Mouse (Mus musculus) heart, embryonic 10.5 days (tissue): Measurements from ENCODE around the gene Megf6. TPM values are rescaled to one million over a fixed set of nuclear protein-coding genes. Genes with fewer than 3 reads are reported as not detected.
A peak's percentile ranks its signal among the peaks of the same experiment; 100 is the strongest.

Experiments
- DNase-seq: peaks from one replicate; pipeline ENCODE4 v3.0.0-alpha.2; 2017; ENCODE audit warnings: low spot score
- H3K27ac ChIP-seq: fragments of 300-500 bp; sonication (generic); 2 replicates; pipeline ENCODE4 v1.5.1; 2016; ENCODE audit warnings: mild to moderate bottlenecking
- H3K27me3 ChIP-seq: fragments of 300-500 bp; sonication (generic); 2 replicates; pipeline ENCODE4 v1.6.1; 2016; ENCODE audit warnings: mild to moderate bottlenecking; ENCODE audit not compliant: poor library complexity, insufficient read depth, severe bottlenecking
- H3K36me3 ChIP-seq: fragments of 300-500 bp; sonication (generic); 2 replicates; pipeline ENCODE4 v1.6.1; 2016; ENCODE audit warnings: mild to moderate bottlenecking, moderate library complexity
- H3K4me1 ChIP-seq: fragments of 300-500 bp; sonication (generic); 2 replicates; pipeline ENCODE4 v1.6.1; 2016; ENCODE audit warnings: mild to moderate bottlenecking
- H3K4me3 ChIP-seq: fragments of 300-500 bp; sonication (generic); 2 replicates; pipeline ENCODE4 v1.5.1; 2016; ENCODE audit warnings: mild to moderate bottlenecking, moderate library complexity
- H3K9me3 ChIP-seq: fragments of 300-500 bp; sonication (generic); 2 replicates; pipeline ENCODE4 v1.6.1; 2016; ENCODE audit warnings: mild to moderate bottlenecking, moderate library complexity
- WGBS: fragments of 180-500 bp; shearing (Covaris S2); methylation state at CpG from one replicate; pipeline ENCODE4 v1.1.7; 2016; 5-methylcytosine and 5-hydroxymethylcytosine counted together
- polyA plus RNA-seq: library from polyadenylated mRNA; unstranded; fragments of >200 nt; fragmentation: Nextera tagmentation; extraction: Ambion mirVana; gene quantifications from 2 replicates; pipeline ENCODE4 v1.2.1, GENCODE M21; 2016

Megf6 gene
- polyA plus RNA-seq, 1 experiment from 2014 or later: 13.5 TPM

- H3K27me3 ChIP-seq: peaks cover 38% of the 10 kb centered on the region
- WGBS: 22% methylated on average over 5 of the region's 5 CpGs
- H3K4me3 ChIP-seq: no peak overlapping the region
- no peak overlapping the region for H3K27ac ChIP-seq
- no peak for DNase-seq
- H3K9me3 ChIP-seq: no peaks in the 10 kb centered on the region
- peaks cover 27% of the 10 kb centered on the region for H3K4me1 ChIP-seq
- no peaks in the 10 kb centered on the region for H3K36me3 ChIP-seq
Measured at GRCm38 (mm10) chr4:154167053-154167452, 3.5 kb upstream of the Megf6 start.

GRCm38 (mm10) chr4:154170021-154170420 is 509 bp upstream of the Megf6 start:
- Histone ChIP-seq H3K4me1 (peaks cover 37% of the 10 kb centered on the region), H3K4me3 (peak overlapping the region; percentile 76), H3K36me3 (no peaks in the 10 kb centered on the region), H3K27ac (no peak overlapping the region), H3K9me3 (no peaks in the 10 kb centered on the region), H3K27me3 (peaks cover 68% of the 10 kb centered on the region)
- DNase-seq: no peak
- WGBS: 2% methylated on average over 15 of the region's 15 CpGs

GRCm38 (mm10) chr4:154171151-154171930 is 811 bp downstream of the Megf6 start:
- H3K27ac ChIP-seq: peak overlapping the region; percentile 74
- WGBS: 1% methylated on average over 37 of the region's 37 CpGs
- H3K4me3 ChIP-seq: peak overlapping the region; percentile 76
- no peak for DNase-seq
- no peaks in the 10 kb centered on the region for H3K36me3 ChIP-seq
- H3K9me3 ChIP-seq: no peaks in the 10 kb centered on the region
- H3K4me1 ChIP-seq: peaks cover 42% of the 10 kb centered on the region
- peaks cover 81% of the 10 kb centered on the region for H3K27me3 ChIP-seq

GRCm38 (mm10) chr4:154171931-154172604 is 1.5 kb downstream of the Megf6 start:
- Histone ChIP-seq H3K9me3 (no peaks in the 10 kb centered on the region), H3K27ac (no peak overlapping the region), H3K4me3 (peak overlapping the region; percentile 76), H3K36me3 (no peaks in the 10 kb centered on the region), H3K4me1 (peaks cover 42% of the 10 kb centered on the region), H3K27me3 (peaks cover 84% of the 10 kb centered on the region)
- WGBS: 31% methylated on average over 13 of the region's 13 CpGs
- no peak for DNase-seq

- Histone ChIP-seq H3K36me3 (peaks cover 5% of the 10 kb centered on the region; the same call in 1 of the 2 replicates), H3K27me3 (peaks cover 44% of the 10 kb centered on the region), H3K9me3 (no peaks in the 10 kb centered on the region), H3K4me3 (no peak overlapping the region), H3K4me1 (peaks cover 13% of the 10 kb centered on the region), H3K27ac (no peak overlapping the region)
- no peak for DNase-seq
- WGBS: 64% methylated on average over 8 of the region's 8 CpGs
Measured at GRCm38 (mm10) chr4:154177257-154177656, 6.7 kb downstream of the Megf6 start.

GRCm38 (mm10) chr4:154181001-154181400 is 10.5 kb downstream of the Megf6 start:
- no peaks in the 10 kb centered on the region for H3K9me3 ChIP-seq
- H3K36me3 ChIP-seq: peaks cover 5% of the 10 kb centered on the region; the same call in 1 of the 2 replicates
- 83% methylated on average over 7 of the region's 7 CpGs for WGBS
- H3K4me3 ChIP-seq: no peak overlapping the region
- peaks cover 28% of the 10 kb centered on the region for H3K4me1 ChIP-seq
- peaks cover 12% of the 10 kb centered on the region for H3K27me3 ChIP-seq
- H3K27ac ChIP-seq: no peak overlapping the region
- DNase-seq: no peak

- no peak for DNase-seq
Measured at GRCm38 (mm10) chr4:154183566-154183965, 13.0 kb downstream of the Megf6 start.

GRCm38 (mm10) chr4:154185001-154185400 is 14.5 kb downstream of the Megf6 start:
- Histone ChIP-seq H3K27me3 (peaks cover 10% of the 10 kb centered on the region; the same call in 1 of the 2 replicates), H3K4me3 (no peak overlapping the region), H3K4me1 (peaks cover 39% of the 10 kb centered on the region), H3K27ac (peak overlapping the region; percentile 59; the same call in 1 of the 2 replicates), H3K9me3 (no peaks in the 10 kb centered on the region), H3K36me3 (no peaks in the 10 kb centered on the region)
- 62% methylated on average over 5 of the region's 5 CpGs for WGBS
- DNase-seq: no peak

More at GRCm38 (mm10) chr4:154183566-154183965, 13.0 kb downstream of the Megf6 start:
- Histone ChIP-seq H3K4me3 (no peak overlapping the region), H3K27me3 (peaks cover 9% of the 10 kb centered on the region; the same call in 1 of the 2 replicates), H3K4me1 (peaks cover 35% of the 10 kb centered on the region), H3K9me3 (no peaks in the 10 kb centered on the region), H3K27ac (no peak overlapping the region), H3K36me3 (peaks cover 5% of the 10 kb centered on the region; the same call in 1 of the 2 replicates)
- WGBS: 46% methylated on average over 5 of the region's 5 CpGs

- peaks cover 16% of the 10 kb centered on the region for H3K27me3 ChIP-seq
- H3K27ac ChIP-seq: peak overlapping the region; percentile 1
- H3K4me3 ChIP-seq: no peak overlapping the region
- H3K4me1 ChIP-seq: peaks cover 39% of the 10 kb centered on the region
- WGBS: 54% methylated on average over 11 of the region's 11 CpGs
- DNase-seq: no peak
- no peaks in the 10 kb centered on the region for H3K9me3 ChIP-seq
- no peaks in the 10 kb centered on the region for H3K36me3 ChIP-seq
Measured at GRCm38 (mm10) chr4:154186002-154186537, 15.5 kb downstream of the Megf6 start.

- Histone ChIP-seq H3K4me1 (peaks cover 30% of the 10 kb centered on the region), H3K27ac (0 out of 2 replicates have a peak overlapping the region, but pooled peaks have one; percentile 6), H3K9me3 (no peaks in the 10 kb centered on the region), H3K4me3 (no peak overlapping the region), H3K36me3 (no peaks in the 10 kb centered on the region), H3K27me3 (peaks cover 16% of the 10 kb centered on the region)
- DNase-seq: no peak
- 62% methylated on average over 8 of the region's 8 CpGs for WGBS
Measured at GRCm38 (mm10) chr4:154188948-154189347, 18.4 kb downstream of the Megf6 start.

GRCm38 (mm10) chr4:154197961-154198360 is 27.4 kb downstream of the Megf6 start:
- no peak for DNase-seq
- 49% methylated on average over 6 of the region's 6 CpGs for WGBS
- Histone ChIP-seq H3K9me3 (no peaks in the 10 kb centered on the region), H3K4me3 (no peak overlapping the region), H3K36me3 (no peaks in the 10 kb centered on the region; the same call in 1 of the 2 replicates), H3K4me1 (peaks cover 21% of the 10 kb centered on the region), H3K27ac (peak overlapping the region; percentile 53; the same call in 1 of the 2 replicates), H3K27me3 (0 out of 2 replicates have a peak, but pooled peaks cover 7% of the 10 kb centered on the region)

- 64% methylated on average over 7 of the region's 7 CpGs for WGBS
- H3K27ac ChIP-seq: peak overlapping the region; percentile 53
- no peak overlapping the region for H3K4me3 ChIP-seq
- no peak for DNase-seq
- no peaks in the 10 kb centered on the region for H3K9me3 ChIP-seq
- peaks cover 21% of the 10 kb centered on the region for H3K4me1 ChIP-seq
- H3K36me3 ChIP-seq: no peaks in the 10 kb centered on the region; the same call in 1 of the 2 replicates
- H3K27me3 ChIP-seq: 0 out of 2 replicates have a peak, but pooled peaks cover 12% of the 10 kb centered on the region
Measured at GRCm38 (mm10) chr4:154198377-154198961, 27.9 kb downstream of the Megf6 start.
